Mouse (Mus musculus) forebrain, embryonic 11.5 days (tissue): ENCODE data around the gene Eef2. TPM values are rescaled to one million over a fixed set of nuclear protein-coding genes. Genes with fewer than 3 reads are reported as not detected.
"Not testable (repeated sequence)": the region's sequence is repeated elsewhere in the genome, so short reads cannot be mapped to it uniquely, and the experiment has no call there.

Experiments used
- ATAC-seq: fragments of 200-750 bp; cut with Nextera tagmentation; replicated peaks from 2 replicates; pipeline ENCODE4 v1.8.0; 2017; ENCODE audit warnings: moderate TSS enrichment; ENCODE audit not compliant: low FRiP score
- DNase-seq: peaks from one replicate; pipeline ENCODE4 v3.0.0-alpha.2; 2017; ENCODE audit warnings: low spot score
- H3K27ac ChIP-seq: fragments of 300-500 bp; sonication (generic); 2 replicates; pipeline ENCODE4 v1.5.1; 2014; ENCODE audit warnings: low read depth, low read length
- H3K27me3 ChIP-seq: fragments of 300-500 bp; sonication (generic); 2 replicates; pipeline ENCODE4 v1.6.1; 2014; ENCODE audit warnings: mild to moderate bottlenecking, low read length, mixed read lengths; ENCODE audit not compliant: control insufficient read depth, insufficient read depth
- H3K36me3 ChIP-seq: fragments of 300-500 bp; sonication (generic); 2 replicates; pipeline ENCODE4 v1.6.1; 2014; ENCODE audit warnings: mild to moderate bottlenecking, low read length, moderate library complexity, mixed read lengths; ENCODE audit not compliant: control insufficient read depth, insufficient read depth
- H3K4me1 ChIP-seq: fragments of 300-500 bp; sonication (generic); replicated peaks from 2 replicates; pipeline ENCODE4 v1.6.1; 2014; ENCODE audit warnings: low read length, mixed read lengths; ENCODE audit not compliant: control insufficient read depth, insufficient read depth
- H3K4me2 ChIP-seq: fragments of 300-500 bp; sonication (generic); 2 replicates; pipeline ENCODE4 v1.6.1; 2014; ENCODE audit warnings: low read depth, mild to moderate bottlenecking, low read length, moderate library complexity, mixed read lengths; ENCODE audit not compliant: severe bottlenecking
- H3K4me3 ChIP-seq: fragments of 300-500 bp; sonication (generic); 2 replicates; pipeline ENCODE4 v1.5.1; 2014; ENCODE audit warnings: low read depth, low read length
- H3K9ac ChIP-seq: fragments of 300-500 bp; sonication (generic); 2 replicates; pipeline ENCODE4 v1.6.1; 2014; ENCODE audit warnings: low read length
- H3K9me3 ChIP-seq: fragments of 300-500 bp; sonication (generic); 2 replicates; pipeline ENCODE4 v1.6.1; 2016; ENCODE audit warnings: low read length, mixed read lengths; ENCODE audit not compliant: control insufficient read depth
- WGBS: fragments of 180-500 bp; shearing (Covaris S2); extraction: QIAGEN DNeasy Blood & Tissue Kit; methylation state at CpG from one replicate; pipeline ENCODE4 v1.1.7; 2014; 5-methylcytosine and 5-hydroxymethylcytosine counted together
- polyA plus RNA-seq: library from polyadenylated mRNA; unstranded; fragments of >200 nt; fragmentation: Nextera tagmentation; extraction: Ambion mirVana; gene quantifications from 2 replicates; pipeline ENCODE4 v1.2.1, GENCODE M21; 2014

The Eef2 gene
- polyA plus RNA-seq, 1 experiment from 2014 or later: 501 TPM

DNA sequence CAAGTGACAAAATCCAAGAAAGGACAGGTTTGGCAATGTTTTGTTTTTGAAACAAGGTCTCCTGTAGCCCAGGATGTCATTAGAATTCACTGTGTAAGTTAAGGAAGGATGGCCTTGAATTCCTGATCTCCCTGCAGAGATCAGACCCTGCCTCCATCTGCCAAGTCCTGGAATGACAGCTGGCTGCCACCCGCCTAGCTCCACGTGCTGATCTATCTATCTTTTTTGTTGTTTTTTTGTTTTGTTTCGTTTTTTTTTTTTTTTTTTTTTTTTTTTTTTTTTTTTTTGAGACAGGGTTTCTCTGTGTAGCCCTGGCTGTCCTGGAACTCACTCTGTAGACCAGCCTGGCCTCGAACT, 1.1 kb upstream of the Eef2 start:
- ATAC-seq, H3K9me3 ChIP-seq, H3K27me3 ChIP-seq, DNase-seq: not testable (repeated sequence)
- H3K4me2 ChIP-seq: peak overlapping the region; percentile 61; the same call in 1 of the 2 replicates
- H3K4me3 ChIP-seq: peak overlapping the region; percentile 30
- peak overlapping the region; percentile 68 for H3K9ac ChIP-seq
- peak overlapping the region; percentile 88 for H3K27ac ChIP-seq
- peaks cover 25% of the 10 kb centered on the region for H3K4me1 ChIP-seq
- 11% methylated on average over 3 of the region's 4 CpGs for WGBS
- H3K36me3 ChIP-seq: peaks cover 27% of the 10 kb centered on the region

DNA sequence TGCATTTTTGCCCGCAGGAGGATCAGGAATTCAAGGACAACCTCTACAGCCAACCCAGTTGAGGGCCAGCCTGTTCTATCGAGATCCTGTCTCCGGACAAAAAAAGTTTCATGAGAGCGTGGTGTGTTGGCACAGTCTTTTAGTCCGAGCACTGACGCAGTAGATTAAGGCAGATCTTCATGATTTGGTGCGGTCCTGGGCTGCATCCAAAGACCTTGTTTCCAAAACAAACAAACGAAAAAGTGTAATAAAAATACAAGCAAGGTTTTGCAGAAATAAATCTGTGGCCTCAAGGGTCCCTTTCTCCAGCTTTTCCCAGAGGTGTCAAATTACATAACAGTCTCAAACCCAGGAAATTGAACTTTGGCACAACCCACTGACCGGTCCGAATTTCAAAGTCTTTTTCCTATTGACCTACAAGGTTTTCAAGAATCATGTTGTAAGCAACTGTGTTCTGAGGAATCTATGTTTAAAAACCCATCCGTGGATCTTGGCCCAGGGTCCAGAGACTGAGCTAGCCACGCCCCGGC, 430 bp upstream of the Eef2 start:
- H3K9ac ChIP-seq: no peak overlapping the region; the same call in 1 of the 2 replicates
- no peak for DNase-seq
- peak overlapping the region; percentile 100 for H3K4me3 ChIP-seq
- ATAC-seq: peak; percentile 11; the same call in 1 of the 2 replicates
- H3K36me3 ChIP-seq: peaks cover 32% of the 10 kb centered on the region
- H3K9me3 ChIP-seq: no peaks in the 10 kb centered on the region
- H3K4me1 ChIP-seq: peaks cover 25% of the 10 kb centered on the region
- no peaks in the 10 kb centered on the region for H3K27me3 ChIP-seq
- peak overlapping the region; percentile 58; the same call in 1 of the 2 replicates for H3K27ac ChIP-seq
- WGBS: 10% methylated on average over 13 of the region's 13 CpGs
- H3K4me2 ChIP-seq: peak overlapping the region; percentile 99

DNA sequence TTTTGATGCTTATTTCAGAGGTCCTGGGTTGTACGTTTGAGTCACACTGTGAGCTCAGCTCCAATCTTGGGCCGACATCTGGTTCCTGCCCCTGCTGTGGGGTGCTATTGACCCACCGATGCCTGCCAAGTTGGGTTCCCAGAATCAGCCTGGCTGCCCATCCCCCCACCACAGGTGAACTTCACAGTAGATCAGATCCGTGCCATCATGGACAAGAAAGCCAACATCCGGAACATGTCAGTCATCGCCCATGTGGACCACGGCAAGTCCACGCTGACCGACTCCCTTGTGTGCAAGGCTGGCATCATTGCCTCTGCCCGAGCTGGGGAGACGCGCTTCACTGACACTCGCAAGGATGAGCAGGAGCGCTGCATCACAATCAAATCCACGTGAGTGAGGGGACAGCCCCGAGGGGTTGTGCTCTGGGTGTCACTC, 1.1 kb downstream of the Eef2 start:
- peak overlapping the region; percentile 100 for H3K4me3 ChIP-seq
- 20% methylated on average over 16 of the region's 16 CpGs for WGBS
- H3K27ac ChIP-seq: peak overlapping the region; percentile 77
- peak overlapping the region; percentile 99 for H3K4me2 ChIP-seq
- H3K36me3 ChIP-seq: peaks cover 43% of the 10 kb centered on the region
- H3K27me3 ChIP-seq: no peaks in the 10 kb centered on the region
- H3K4me1 ChIP-seq: peaks cover 28% of the 10 kb centered on the region
- DNase-seq: no peak
- peak overlapping the region; percentile 98 for H3K9ac ChIP-seq
- H3K9me3 ChIP-seq: no peaks in the 10 kb centered on the region
- ATAC-seq: no peak

DNA sequence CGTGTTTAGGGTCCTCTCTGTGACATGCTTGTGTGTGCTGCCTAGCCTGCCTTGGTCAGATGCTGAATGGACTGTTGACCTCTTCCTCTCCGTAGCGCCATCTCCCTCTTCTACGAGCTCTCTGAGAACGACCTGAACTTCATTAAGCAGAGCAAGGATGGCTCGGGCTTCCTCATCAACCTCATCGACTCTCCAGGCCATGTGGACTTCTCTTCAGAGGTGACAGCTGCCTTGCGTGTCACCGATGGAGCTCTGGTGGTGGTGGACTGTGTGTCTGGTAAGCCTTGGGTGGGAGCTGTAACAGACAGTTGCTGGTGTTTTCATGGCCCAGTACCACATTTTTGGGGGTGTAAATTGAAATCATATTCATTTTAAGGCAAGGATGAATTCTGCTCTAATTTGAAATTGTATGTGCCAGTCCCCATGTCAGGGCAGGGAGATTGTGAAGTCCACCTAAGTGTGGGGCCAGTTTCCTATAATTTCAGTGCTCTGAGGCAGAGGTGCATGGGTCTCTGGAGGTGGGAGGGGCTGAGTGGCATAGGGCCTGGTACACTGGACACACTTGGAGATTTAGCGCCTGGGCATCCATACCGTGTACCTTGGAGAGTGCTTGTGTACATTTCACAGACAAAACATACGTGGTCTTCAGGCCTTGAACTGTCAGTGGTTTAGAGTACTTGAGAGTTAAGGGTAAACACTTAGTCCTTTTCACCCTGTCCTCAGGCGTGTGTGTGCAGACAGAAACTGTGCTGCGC, 1.7 kb downstream of the Eef2 start:
- no peak for ATAC-seq
- Histone ChIP-seq H3K36me3 (peaks cover 43% of the 10 kb centered on the region), H3K9ac (peak overlapping the region; percentile 98), H3K27ac (no peak overlapping the region), H3K4me1 (peaks cover 28% of the 10 kb centered on the region), H3K9me3 (no peaks in the 10 kb centered on the region), H3K27me3 (no peaks in the 10 kb centered on the region), H3K4me3 (peak overlapping the region; percentile 100), H3K4me2 (peak overlapping the region; percentile 99)
- WGBS: 73% methylated on average over 14 of the region's 14 CpGs
- no peak for DNase-seq

DNA sequence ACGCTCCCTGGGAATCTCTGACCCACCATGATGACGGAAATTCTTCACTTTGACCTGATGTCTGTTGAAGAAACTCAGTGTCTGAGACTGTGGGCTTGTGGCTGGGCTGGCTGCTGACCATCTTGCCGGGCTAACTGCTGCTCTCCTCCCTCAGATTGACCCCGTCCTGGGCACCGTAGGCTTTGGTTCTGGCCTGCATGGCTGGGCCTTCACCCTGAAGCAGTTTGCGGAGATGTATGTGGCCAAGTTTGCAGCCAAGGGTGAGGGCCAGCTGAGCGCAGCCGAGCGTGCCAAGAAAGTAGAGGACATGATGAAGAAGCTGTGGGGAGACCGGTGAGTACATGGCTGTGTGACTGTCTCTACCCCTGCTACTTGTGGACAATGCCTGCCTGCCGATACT, 2.5 kb downstream of the Eef2 start:
- peaks cover 43% of the 10 kb centered on the region for H3K36me3 ChIP-seq
- no peak for ATAC-seq
- H3K4me1 ChIP-seq: peaks cover 29% of the 10 kb centered on the region
- no peak overlapping the region for H3K9ac ChIP-seq
- no peak overlapping the region for H3K4me3 ChIP-seq
- no peaks in the 10 kb centered on the region for H3K9me3 ChIP-seq
- WGBS: 91% methylated on average over 11 of the region's 11 CpGs
- no peak for DNase-seq
- H3K27ac ChIP-seq: no peak overlapping the region
- H3K4me2 ChIP-seq: no peak overlapping the region
- no peaks in the 10 kb centered on the region for H3K27me3 ChIP-seq

DNA sequence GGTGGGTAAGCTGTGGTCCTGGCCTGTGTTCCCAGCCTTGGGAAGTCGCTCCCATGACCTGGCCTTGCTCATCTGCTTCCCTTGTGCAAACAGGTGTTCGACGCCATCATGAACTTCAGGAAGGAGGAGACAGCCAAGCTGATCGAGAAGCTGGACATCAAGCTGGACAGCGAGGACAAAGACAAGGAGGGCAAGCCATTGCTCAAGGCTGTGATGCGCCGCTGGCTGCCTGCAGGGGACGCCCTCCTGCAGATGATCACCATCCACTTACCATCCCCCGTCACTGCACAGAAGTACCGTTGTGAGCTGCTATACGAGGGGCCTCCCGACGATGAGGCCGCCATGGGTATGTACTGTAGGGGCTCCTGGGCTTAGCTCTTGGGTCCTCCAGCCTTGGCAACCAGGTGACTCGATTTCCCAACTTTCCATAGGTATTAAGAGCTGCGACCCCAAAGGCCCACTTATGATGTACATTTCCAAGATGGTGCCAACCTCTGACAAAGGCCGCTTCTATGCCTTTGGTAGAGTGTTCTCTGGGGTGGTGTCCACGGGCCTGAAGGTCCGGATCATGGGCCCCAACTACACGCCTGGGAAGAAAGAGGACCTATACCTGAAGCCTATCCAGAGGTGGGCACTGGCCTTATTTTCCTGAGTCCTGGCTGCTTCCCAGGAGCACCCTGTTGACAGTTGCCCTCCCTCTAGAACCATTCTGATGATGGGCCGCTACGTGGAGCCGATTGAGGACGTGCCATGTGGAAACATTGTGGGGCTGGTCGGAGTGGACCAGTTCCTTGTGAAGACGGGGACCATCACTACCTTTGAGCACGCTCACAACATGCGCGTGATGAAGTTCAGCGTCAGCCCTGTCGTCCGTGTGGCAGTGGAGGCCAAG, 3.3 kb downstream of the Eef2 start:
- H3K4me3 ChIP-seq: no peak overlapping the region
- 90% methylated on average over 32 of the region's 32 CpGs for WGBS
- no peaks in the 10 kb centered on the region for H3K9me3 ChIP-seq
- H3K4me2 ChIP-seq: no peak overlapping the region
- H3K9ac ChIP-seq: no peak overlapping the region
- no peak overlapping the region for H3K27ac ChIP-seq
- H3K4me1 ChIP-seq: peaks cover 28% of the 10 kb centered on the region
- DNase-seq: no peak
- ATAC-seq: no peak
- H3K27me3 ChIP-seq: no peaks in the 10 kb centered on the region
- peaks cover 43% of the 10 kb centered on the region for H3K36me3 ChIP-seq

DNA sequence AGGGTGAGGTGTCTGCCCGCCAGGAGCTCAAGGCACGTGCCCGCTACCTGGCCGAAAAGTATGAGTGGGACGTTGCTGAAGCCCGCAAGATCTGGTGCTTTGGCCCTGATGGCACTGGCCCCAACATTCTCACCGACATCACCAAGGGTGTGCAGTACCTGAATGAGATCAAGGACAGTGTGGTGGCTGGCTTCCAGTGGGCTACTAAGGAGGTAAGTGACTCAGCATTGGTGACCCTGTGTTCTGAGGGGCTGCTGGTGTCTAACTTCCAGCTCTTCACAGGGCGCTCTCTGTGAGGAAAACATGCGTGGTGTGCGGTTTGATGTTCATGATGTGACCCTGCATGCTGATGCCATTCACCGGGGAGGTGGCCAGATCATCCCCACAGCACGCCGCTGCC, 4.5 kb downstream of the Eef2 start:
- Histone ChIP-seq H3K4me2 (no peak overlapping the region), H3K9me3 (no peaks in the 10 kb centered on the region), H3K4me1 (peaks cover 21% of the 10 kb centered on the region), H3K9ac (no peak overlapping the region), H3K36me3 (peaks cover 43% of the 10 kb centered on the region), H3K4me3 (no peak overlapping the region), H3K27me3 (no peaks in the 10 kb centered on the region), H3K27ac (no peak overlapping the region)
- DNase-seq: no peak
- ATAC-seq: no peak
- 92% methylated on average over 13 of the region's 13 CpGs for WGBS

DNA sequence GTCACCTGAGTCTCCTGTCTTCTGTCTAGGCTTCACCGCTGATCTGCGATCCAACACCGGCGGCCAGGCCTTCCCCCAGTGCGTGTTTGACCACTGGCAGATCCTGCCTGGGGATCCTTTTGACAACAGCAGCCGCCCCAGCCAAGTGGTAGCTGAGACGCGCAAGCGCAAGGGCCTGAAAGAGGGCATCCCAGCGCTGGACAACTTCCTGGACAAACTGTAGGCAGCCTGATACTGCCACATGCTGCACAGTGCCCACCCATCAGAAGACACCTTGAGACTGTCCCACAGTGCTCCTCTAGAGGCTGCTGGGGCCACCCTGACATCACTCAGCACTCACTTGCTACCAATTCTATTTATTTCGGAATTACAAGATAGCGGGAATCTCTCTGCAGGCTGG, 5.4 kb downstream of the Eef2 start:
- Histone ChIP-seq H3K36me3 (peaks cover 43% of the 10 kb centered on the region), H3K4me1 (peaks cover 21% of the 10 kb centered on the region)
- not testable (repeated sequence) for H3K4me3 ChIP-seq, DNase-seq, ATAC-seq, H3K9ac ChIP-seq, H3K27ac ChIP-seq, H3K4me2 ChIP-seq, H3K9me3 ChIP-seq, H3K27me3 ChIP-seq
- WGBS: 80% methylated on average over 12 of the region's 12 CpGs
